Mouse (Mus musculus): ENCODE measurements at regions not wholly inside any gene's neighbourhood (a gene's known extent, or its start where the extent isn't known, plus 50 kb on each side); places are given as distances from the start of the nearest gene placed in this dataset.

DNA sequence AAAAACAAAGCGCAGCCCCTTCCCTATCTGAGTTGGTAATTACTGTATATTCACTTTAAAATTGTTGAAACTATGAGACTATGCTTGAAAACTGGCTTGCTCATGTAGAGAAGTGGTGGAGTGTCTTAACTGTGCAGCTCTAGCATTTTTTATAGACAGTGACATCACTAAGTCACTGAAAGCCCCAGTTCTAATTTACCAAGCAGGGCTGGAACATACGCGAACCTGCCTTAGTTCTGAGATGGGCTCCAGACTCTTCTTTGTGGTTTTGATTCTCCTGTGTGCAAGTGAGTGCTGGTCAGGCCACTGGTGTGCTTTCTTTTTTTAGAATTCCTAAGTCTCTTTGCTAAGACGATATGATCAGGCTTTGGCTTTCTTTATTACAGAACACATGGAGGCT lies 94.6 kb upstream of the 2210010C04Rik start:
- TF ChIP-seq CTCF (IDR thresholded peaks at IDR 0.05; ENCODE audit: extremely low read depth, insufficient read depth, low read length) (no peak), POLR2A (IDR thresholded peaks at IDR 0.05; ENCODE audit: extremely low read depth, insufficient read depth, low read length) (no peak)

Data from cortical plate, adult 2 months (tissue).